Mouse (Mus musculus): ENCODE results near the gene Baz2a.
"Not testable (repeated sequence)": the region's sequence is repeated elsewhere in the genome, so short reads cannot be mapped to it uniquely, and the experiment has no call there.

Baz2a gene

GRCm38 (mm10) chr10:128091564-128092505, at the start of gene Baz2a:
TSS of gene Baz2a (plus strand) at chr10:128091577.
- DNase-seq, result peak; percentile 80

- DNase-seq, result no peak
These were observed 49.7 kb upstream of the Baz2a start for GRCm38 (mm10) chr10:128041636-128042035.

GRCm38 (mm10) chr10:128042466-128042865, 48.9 kb upstream of the Baz2a start:
- DNase-seq, result no peak

- no peak for DNase-seq
These were observed 48.1 kb upstream of the Baz2a start for GRCm38 (mm10) chr10:128043041-128043835.

GRCm38 (mm10) chr10:128048157-128048556, 43.2 kb upstream of the Baz2a start:
- no peak for DNase-seq

GRCm38 (mm10) chr10:128049741-128050140, 41.6 kb upstream of the Baz2a start:
- no peak for DNase-seq

- no peak for DNase-seq
These were observed 41.0 kb upstream of the Baz2a start for GRCm38 (mm10) chr10:128050355-128050754.

GRCm38 (mm10) chr10:128051589-128051988, 39.8 kb upstream of the Baz2a start:
- DNase-seq, result no peak

- not testable (repeated sequence) for DNase-seq
These were observed 39.2 kb upstream of the Baz2a start for GRCm38 (mm10) chr10:128052136-128052535.

GRCm38 (mm10) chr10:128053001-128053400, 38.4 kb upstream of the Baz2a start:
- no peak for DNase-seq

GRCm38 (mm10) chr10:128058184-128058583, 33.2 kb upstream of the Baz2a start:
- DNase-seq, result no peak

- peak; percentile 99 for DNase-seq
These were observed 32.7 kb upstream of the Baz2a start, which contains the start of gene Ptges3 for GRCm38 (mm10) chr10:128058601-128059151. TSS of gene Ptges3 (plus strand) at chr10:128058954.

GRCm38 (mm10) chr10:128059207-128059981, 32.0 kb upstream of the Baz2a start:
- DNase-seq, result peak; percentile 64

GRCm38 (mm10) chr10:128061109-128061508, 30.3 kb upstream of the Baz2a start:
- DNase-seq, result no peak

- no peak for DNase-seq
These were observed 29.0 kb upstream of the Baz2a start for GRCm38 (mm10) chr10:128062221-128062989.

GRCm38 (mm10) chr10:128066072-128066471, 25.3 kb upstream of the Baz2a start:
- DNase-seq, result no peak

GRCm38 (mm10) chr10:128069201-128069600, 22.2 kb upstream of the Baz2a start:
- DNase-seq, result no peak

GRCm38 (mm10) chr10:128070432-128070831, 20.9 kb upstream of the Baz2a start:
- not testable (repeated sequence) for DNase-seq

GRCm38 (mm10) chr10:128078269-128078668, 13.1 kb upstream of the Baz2a start:
- not testable (repeated sequence) for DNase-seq

GRCm38 (mm10) chr10:128080496-128080895, 10.9 kb upstream of the Baz2a start:
- no peak for DNase-seq

GRCm38 (mm10) chr10:128081807-128082476, 9.4 kb upstream of the Baz2a start:
- no peak for DNase-seq

Measured in kidney, postnatal 14 days (tissue).